Mouse (Mus musculus): Measurements from ENCODE around the gene Pank2.

DNA sequence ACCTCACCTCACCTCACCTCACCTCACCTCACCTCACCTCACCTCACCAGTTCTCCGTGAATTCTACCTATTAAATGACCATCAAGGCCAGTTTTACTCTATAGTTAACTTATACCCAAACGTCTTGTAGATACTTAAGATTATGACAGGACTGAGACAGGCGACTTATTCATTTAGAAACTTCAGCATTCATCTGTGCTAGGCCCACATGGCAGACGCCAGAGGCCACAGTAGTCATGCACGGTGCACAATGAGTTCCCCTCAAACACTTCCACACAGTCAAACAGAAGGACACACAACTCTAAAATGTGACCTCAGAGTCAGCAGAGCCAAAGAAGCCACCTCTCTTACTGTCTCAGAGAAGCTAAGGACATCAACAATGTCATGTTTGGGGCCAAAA, 45.1 kb downstream of the Pank2 start:
- TF ChIP-seq CTCF (IDR thresholded peaks at IDR 0.05; ENCODE audit: control insufficient read depth, insufficient read depth, low read length) (no peak), POLR2A (IDR thresholded peaks at IDR 0.05; ENCODE audit: borderline replicate concordance, control insufficient read depth, low read depth, low read length) (no peak)

Measured in bone marrow, adult 2 months (tissue).